Mouse (Mus musculus): ENCODE measurements at regions not wholly inside any gene's neighbourhood (a gene's known extent, or its start where the extent isn't known, plus 50 kb on each side); places are given as distances from the start of the nearest gene placed in this dataset.

DNA sequence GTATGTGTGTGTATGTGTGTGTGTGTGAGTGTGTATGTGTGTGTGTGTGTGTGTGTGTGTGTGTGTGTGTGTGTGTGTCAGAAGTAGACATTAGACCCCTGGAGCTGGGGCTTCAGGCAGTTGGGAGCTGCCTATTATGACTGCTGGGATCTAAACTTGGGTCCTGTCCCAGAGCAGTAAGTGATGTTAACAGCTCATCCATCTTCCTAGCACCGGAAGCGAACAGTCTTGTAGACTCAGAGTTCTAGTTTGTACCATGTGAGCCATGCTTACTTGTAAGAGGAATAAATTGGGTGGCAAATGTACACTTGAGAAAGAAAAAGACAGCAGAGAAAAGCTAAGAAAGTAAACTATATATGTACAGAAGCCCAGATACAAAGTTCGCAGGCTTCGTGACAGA lies 422.2 kb downstream of the Actr3 start:
- TF ChIP-seq CTCF (IDR thresholded peaks at IDR 0.05; ENCODE audit: control insufficient read depth, insufficient read depth, insufficient replicate concordance, low read depth, low read length) (no peak), POLR2A (IDR thresholded peaks at IDR 0.05; ENCODE audit: control insufficient read depth, low read depth, low read length) (no peak)
- no peaks in the 10 kb centered on the region for H3K4me1 ChIP-seq (ENCODE audit: control insufficient read depth, insufficient read depth, low read length)
- H3K27me3 ChIP-seq (ENCODE audit: control insufficient read depth, insufficient read depth, low read length) = no peaks in the 10 kb centered on the region
- no peak overlapping the region for H3K4me3 ChIP-seq (ENCODE audit: control insufficient read depth, low read depth, low read length)
- H3K36me3 ChIP-seq (ENCODE audit: control insufficient read depth, insufficient read depth, low read length) = no peaks in the 10 kb centered on the region
- H3K27ac ChIP-seq (ENCODE audit: control insufficient read depth, insufficient read depth, low read depth, low read length) = no peak overlapping the region

DNA sequence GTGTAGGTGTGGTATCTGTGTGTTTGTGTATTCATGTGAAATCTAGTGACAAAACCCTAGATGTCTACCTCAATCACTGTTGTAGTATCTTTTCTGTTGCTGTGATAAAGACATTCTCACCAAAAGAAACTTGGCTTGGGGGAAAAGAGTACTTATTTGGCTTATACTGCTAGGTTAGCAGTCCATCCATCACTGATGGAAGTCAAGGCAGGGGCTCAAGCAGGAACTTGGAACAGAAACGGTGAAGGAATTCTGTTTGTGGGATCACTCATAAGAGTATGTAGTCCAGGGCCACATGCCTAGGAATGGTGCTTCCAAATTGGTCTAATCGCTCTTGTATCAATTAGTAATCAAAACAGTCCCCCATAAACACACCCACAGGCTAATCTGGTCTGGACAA lies 423.6 kb downstream of the Actr3 start:
- no peak overlapping the region for H3K27ac ChIP-seq (ENCODE audit: control insufficient read depth, insufficient read depth, low read depth, low read length)
- H3K36me3 ChIP-seq (ENCODE audit: control insufficient read depth, insufficient read depth, low read length) = no peaks in the 10 kb centered on the region
- no peak overlapping the region for H3K4me3 ChIP-seq (ENCODE audit: control insufficient read depth, low read depth, low read length)
- H3K27me3 ChIP-seq (ENCODE audit: control insufficient read depth, insufficient read depth, low read length) = no peaks in the 10 kb centered on the region
- H3K4me1 ChIP-seq (ENCODE audit: control insufficient read depth, insufficient read depth, low read length) = no peaks in the 10 kb centered on the region
- no peak for TF ChIP-seq CTCF (IDR thresholded peaks at IDR 0.05; ENCODE audit: control insufficient read depth, insufficient read depth, insufficient replicate concordance, low read depth, low read length)
- no peak for TF ChIP-seq POLR2A (IDR thresholded peaks at IDR 0.05; ENCODE audit: control insufficient read depth, low read depth, low read length)

DNA sequence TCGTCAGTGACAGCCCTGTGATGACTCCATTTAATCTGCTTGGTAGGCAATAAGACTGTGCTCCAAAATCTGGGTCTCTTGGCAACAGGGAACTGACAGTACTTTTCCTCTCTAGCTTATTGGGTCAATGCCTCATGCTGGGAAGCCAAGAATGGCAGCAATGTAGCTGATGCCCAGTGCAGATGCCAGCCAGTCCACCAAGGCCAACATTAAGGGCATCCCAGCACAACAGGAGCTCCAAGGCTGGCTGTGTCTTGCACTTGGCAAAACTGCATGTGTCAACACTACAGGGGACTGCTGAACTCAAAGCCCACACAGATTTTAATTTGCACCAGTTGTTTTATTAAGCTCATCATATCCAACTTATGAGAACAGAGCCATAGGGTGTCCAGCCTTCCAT lies 437.9 kb downstream of the Actr3 start:
- Histone ChIP-seq H3K4me3 (ENCODE audit: control insufficient read depth, low read depth, low read length) (no peak overlapping the region), H3K27me3 (ENCODE audit: control insufficient read depth, insufficient read depth, low read length) (no peaks in the 10 kb centered on the region), H3K36me3 (ENCODE audit: control insufficient read depth, insufficient read depth, low read length) (no peaks in the 10 kb centered on the region), H3K27ac (ENCODE audit: control insufficient read depth, insufficient read depth, low read depth, low read length) (no peak overlapping the region), H3K4me1 (ENCODE audit: control insufficient read depth, insufficient read depth, low read length) (no peaks in the 10 kb centered on the region)
- TF ChIP-seq POLR2A (IDR thresholded peaks at IDR 0.05; ENCODE audit: control insufficient read depth, low read depth, low read length) = no peak
- TF ChIP-seq CTCF (IDR thresholded peaks at IDR 0.05; ENCODE audit: control insufficient read depth, insufficient read depth, insufficient replicate concordance, low read depth, low read length) = no peak

- H3K36me3 ChIP-seq (ENCODE audit: control insufficient read depth, insufficient read depth, low read length) = no peaks in the 10 kb centered on the region
- H3K4me3 ChIP-seq (ENCODE audit: control insufficient read depth, low read depth, low read length) = no peak overlapping the region
- no peak overlapping the region for H3K27ac ChIP-seq (ENCODE audit: control insufficient read depth, insufficient read depth, low read depth, low read length)
- no peaks in the 10 kb centered on the region for H3K27me3 ChIP-seq (ENCODE audit: control insufficient read depth, insufficient read depth, low read length)
- TF ChIP-seq CTCF (IDR thresholded peaks at IDR 0.05; ENCODE audit: control insufficient read depth, insufficient read depth, insufficient replicate concordance, low read depth, low read length) = no peak
- no peak for TF ChIP-seq POLR2A (IDR thresholded peaks at IDR 0.05; ENCODE audit: control insufficient read depth, low read depth, low read length)
- no peaks in the 10 kb centered on the region for H3K4me1 ChIP-seq (ENCODE audit: control insufficient read depth, insufficient read depth, low read length)
These were observed 484.7 kb downstream of the Actr3 start for GRCm38 (mm10) chr1:124950849-124951248.

DNA sequence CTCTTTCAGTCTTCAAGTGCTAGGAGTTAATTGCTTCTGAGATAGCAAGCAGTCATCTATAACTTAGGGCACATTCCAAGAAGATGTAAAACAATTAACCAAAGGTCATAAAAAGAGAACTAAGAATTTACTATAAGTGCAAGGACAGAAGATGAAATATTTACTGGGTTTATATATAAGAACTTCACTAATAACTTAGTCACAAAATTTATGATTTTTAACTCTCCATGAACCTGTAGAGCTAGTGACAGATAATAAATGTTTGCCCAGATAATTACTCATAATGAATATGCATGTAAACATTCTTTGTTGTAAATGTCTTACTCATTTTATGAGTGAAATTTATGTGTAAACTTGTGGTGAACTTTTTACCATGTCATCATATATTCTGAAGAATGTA lies 531.2 kb downstream of the Actr3 start:
- Histone ChIP-seq H3K27ac (ENCODE audit: control insufficient read depth, insufficient read depth, low read depth, low read length) (no peak overlapping the region), H3K4me1 (ENCODE audit: control insufficient read depth, insufficient read depth, low read length) (no peaks in the 10 kb centered on the region), H3K4me3 (ENCODE audit: control insufficient read depth, low read depth, low read length) (no peak overlapping the region), H3K27me3 (ENCODE audit: control insufficient read depth, insufficient read depth, low read length) (no peaks in the 10 kb centered on the region), H3K36me3 (ENCODE audit: control insufficient read depth, insufficient read depth, low read length) (no peaks in the 10 kb centered on the region)
- TF ChIP-seq POLR2A (IDR thresholded peaks at IDR 0.05; ENCODE audit: control insufficient read depth, low read depth, low read length) (no peak), CTCF (IDR thresholded peaks at IDR 0.05; ENCODE audit: control insufficient read depth, insufficient read depth, insufficient replicate concordance, low read depth, low read length) (no peak)

DNA sequence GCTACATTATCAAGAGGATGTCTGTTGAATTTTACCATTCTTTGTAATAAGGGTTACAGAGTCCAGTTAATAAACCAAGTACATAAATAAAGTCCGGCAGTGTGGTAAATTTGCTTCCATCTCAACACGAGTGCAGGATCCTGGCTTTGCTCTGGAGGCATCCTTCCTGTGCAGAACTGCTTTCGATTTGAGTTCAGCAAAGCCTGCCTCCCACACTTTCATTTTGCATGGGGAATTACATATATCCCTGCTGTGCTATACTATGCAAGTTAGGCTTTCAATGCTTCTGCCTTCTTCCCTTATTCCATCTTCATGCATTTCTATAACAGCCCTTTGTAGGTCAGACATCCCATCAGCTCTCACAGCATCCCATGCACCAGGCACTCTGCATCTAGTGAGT lies 564.4 kb downstream of the Actr3 start:
- H3K27ac ChIP-seq (ENCODE audit: control insufficient read depth, insufficient read depth, low read depth, low read length) = no peak overlapping the region
- TF ChIP-seq CTCF (IDR thresholded peaks at IDR 0.05; ENCODE audit: control insufficient read depth, insufficient read depth, insufficient replicate concordance, low read depth, low read length) (no peak), POLR2A (IDR thresholded peaks at IDR 0.05; ENCODE audit: control insufficient read depth, low read depth, low read length) (no peak)

DNA sequence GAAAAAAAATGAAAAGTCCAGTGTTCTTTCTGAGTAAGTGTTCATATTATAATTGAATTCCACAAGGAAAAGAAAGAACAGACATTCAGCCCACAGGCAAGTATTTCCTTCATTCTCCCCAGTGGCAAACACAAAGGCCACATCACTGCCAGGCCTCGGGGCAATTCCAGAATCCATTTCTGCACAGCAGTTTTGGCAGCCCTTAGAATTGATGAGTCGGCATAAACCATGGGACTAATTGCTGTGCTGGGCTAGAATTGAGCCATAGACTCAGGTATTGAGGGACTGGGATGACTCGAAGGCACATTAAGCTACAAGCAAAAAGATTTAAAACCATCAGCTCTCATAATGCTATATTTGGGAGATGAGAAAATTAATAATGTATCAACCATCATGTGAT lies 569.3 kb downstream of the Actr3 start:
- Histone ChIP-seq H3K4me3 (ENCODE audit: control insufficient read depth, low read depth, low read length) (no peak overlapping the region), H3K36me3 (ENCODE audit: control insufficient read depth, insufficient read depth, low read length) (no peaks in the 10 kb centered on the region), H3K4me1 (ENCODE audit: control insufficient read depth, insufficient read depth, low read length) (no peaks in the 10 kb centered on the region), H3K27ac (ENCODE audit: control insufficient read depth, insufficient read depth, low read depth, low read length) (no peak overlapping the region), H3K27me3 (ENCODE audit: control insufficient read depth, insufficient read depth, low read length) (no peaks in the 10 kb centered on the region)
- TF ChIP-seq POLR2A (IDR thresholded peaks at IDR 0.05; ENCODE audit: control insufficient read depth, low read depth, low read length) (no peak), CTCF (IDR thresholded peaks at IDR 0.05; ENCODE audit: control insufficient read depth, insufficient read depth, insufficient replicate concordance, low read depth, low read length) (no peak)

More for the DNA sequence above, 564.4 kb downstream of the Actr3 start:
- H3K4me3 ChIP-seq (ENCODE audit: control insufficient read depth, low read depth, low read length) = no peak overlapping the region
- H3K27me3 ChIP-seq (ENCODE audit: control insufficient read depth, insufficient read depth, low read length) = no peaks in the 10 kb centered on the region
- H3K36me3 ChIP-seq (ENCODE audit: control insufficient read depth, insufficient read depth, low read length) = no peaks in the 10 kb centered on the region
- H3K4me1 ChIP-seq (ENCODE audit: control insufficient read depth, insufficient read depth, low read length) = no peaks in the 10 kb centered on the region

DNA sequence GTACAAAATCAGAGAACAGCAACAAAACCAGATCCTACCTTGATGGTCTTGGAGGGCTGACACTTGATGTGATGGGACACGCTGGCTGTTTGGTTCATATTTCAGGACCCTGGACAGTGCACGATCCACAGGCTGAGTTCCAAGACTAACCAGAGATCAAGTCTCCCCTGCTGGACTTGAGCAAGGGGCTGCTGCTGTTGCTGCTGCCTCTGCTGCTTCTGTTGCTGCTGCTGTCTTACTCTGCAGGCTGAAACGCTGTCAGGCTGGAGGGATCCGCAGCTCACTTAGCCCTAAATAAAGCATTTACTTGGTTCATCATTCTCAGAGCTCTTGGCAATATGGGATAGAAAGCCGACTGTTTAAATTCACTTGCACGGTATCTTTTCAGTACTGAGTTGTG lies 589.8 kb downstream of the Actr3 start:
- Histone ChIP-seq H3K27me3 (ENCODE audit: control insufficient read depth, insufficient read depth, low read length) (no peaks in the 10 kb centered on the region), H3K4me3 (ENCODE audit: control insufficient read depth, low read depth, low read length) (no peak overlapping the region), H3K36me3 (ENCODE audit: control insufficient read depth, insufficient read depth, low read length) (no peaks in the 10 kb centered on the region), H3K27ac (ENCODE audit: control insufficient read depth, insufficient read depth, low read depth, low read length) (no peak overlapping the region), H3K4me1 (ENCODE audit: control insufficient read depth, insufficient read depth, low read length) (no peaks in the 10 kb centered on the region)
- TF ChIP-seq POLR2A (IDR thresholded peaks at IDR 0.05; ENCODE audit: control insufficient read depth, low read depth, low read length) (no peak), CTCF (IDR thresholded peaks at IDR 0.05; ENCODE audit: control insufficient read depth, insufficient read depth, insufficient replicate concordance, low read depth, low read length) (no peak)

All from testis, adult 2 months (tissue).